Mouse (Mus musculus) adipocyte (in vitro differentiated cells): ENCODE data around the gene Zfp871.

Experiments
- DNase-seq: peaks from one replicate; pipeline ENCODE4 v3.0.0-alpha.2; 2016; ENCODE audit warnings: low spot score

Gene Zfp871

GRCm38 (mm10) chr17:32788094-32788559 lies at the start of gene Zfp871:
Gene Zfp871, minus strand, starts transcription at chr17:32788287.
- DNase-seq = peak; percentile 94

GRCm38 (mm10) chr17:32830418-32830782 lies 42.3 kb upstream of the Zfp871 start:
- no peak for DNase-seq

GRCm38 (mm10) chr17:32829540-32830417 lies 41.7 kb upstream of the Zfp871 start, which contains the start of gene Zfp799:
Gene Zfp799, minus strand, starts transcription at chr17:32830261.
- DNase-seq = peak; percentile 89

- no peak for DNase-seq
These were observed 28.1 kb upstream of the Zfp871 start for GRCm38 (mm10) chr17:32816074-32816784.

GRCm38 (mm10) chr17:32814136-32814535 lies 26.0 kb upstream of the Zfp871 start:
- no peak for DNase-seq

- no peak for DNase-seq
These were observed 22.6 kb upstream of the Zfp871 start for GRCm38 (mm10) chr17:32810648-32811047.

GRCm38 (mm10) chr17:32809544-32810374 lies 21.7 kb upstream of the Zfp871 start, which contains the start of gene Zfp811:
Gene Zfp811, minus strand, starts transcription at chr17:32809931.
- peak; percentile 26 for DNase-seq

- DNase-seq = no peak
These were observed 20.8 kb upstream of the Zfp871 start for GRCm38 (mm10) chr17:32808921-32809320.

GRCm38 (mm10) chr17:32789244-32789643 lies 1.2 kb upstream of the Zfp871 start:
- DNase-seq = no peak

- no peak for DNase-seq
These were observed 489 bp upstream of the Zfp871 start for GRCm38 (mm10) chr17:32788576-32788975.

- peak; percentile 19 for DNase-seq
These were observed 522 bp downstream of the Zfp871 start for GRCm38 (mm10) chr17:32787436-32788093.

- DNase-seq = peak; percentile 22
These were observed 1.1 kb downstream of the Zfp871 start for GRCm38 (mm10) chr17:32786944-32787343.

GRCm38 (mm10) chr17:32785656-32786055 lies 2.4 kb downstream of the Zfp871 start:
- DNase-seq = no peak

GRCm38 (mm10) chr17:32777564-32777963 lies 10.5 kb downstream of the Zfp871 start:
- no peak for DNase-seq

- no peak for DNase-seq
These were observed 16.9 kb downstream of the Zfp871 start for GRCm38 (mm10) chr17:32771213-32771612.

GRCm38 (mm10) chr17:32766422-32766821 lies 21.7 kb downstream of the Zfp871 start:
- no peak for DNase-seq

- no peak for DNase-seq
These were observed 30.8 kb downstream of the Zfp871 start for GRCm38 (mm10) chr17:32757331-32757730.

GRCm38 (mm10) chr17:32753634-32754033 lies 34.5 kb downstream of the Zfp871 start:
- no peak for DNase-seq

GRCm38 (mm10) chr17:32752813-32753360 lies 35.2 kb downstream of the Zfp871 start:
- DNase-seq = no peak

- no peak for DNase-seq
These were observed 37.5 kb downstream of the Zfp871 start for GRCm38 (mm10) chr17:32750611-32751010.

GRCm38 (mm10) chr17:32741057-32741456 lies 47.0 kb downstream of the Zfp871 start:
- DNase-seq = no peak
